24 mouse cellular contexts compared by ENCODE assay signal in genomic region chr2:155420911-155421310, GRCm38 (mm10). TPM values are rescaled to one million over a fixed set of nuclear protein-coding genes. Genes with fewer than 3 reads are reported as not detected.
DNase-seq lines count a peak whose midpoint lies in the region; ATAC-seq and TF ChIP-seq lines count a peak whose summit lies in the region.
"Had no signal": no experiment of that assay in that cellular context is flagged by ENCODE, and none has a peak within 500 bp of the region (broad histone marks: within the 10 kb centered on the region; RNA-seq: fewer than 3 reads in every experiment).

No protein-coding gene starts in this region.

- DNase-seq in cerebellum, adult 8-10 months = peak; percentile 17
- peak; percentile 22 for DNase-seq in cerebellum, adult 9-11 months
- peak; percentile 6 to 22 for DNase-seq in cerebellum, postnatal 14 days
- no peak for DNase-seq in heart, adult 2 months
- no peak for DNase-seq in frontal cortex, adult 2 months (ENCODE audit: extremely low spot score in 1 of 2, low spot score in 1 of 2)
- DNase-seq: adrenal gland, adult 2 months; adrenal gland, postnatal 14 days; forebrain, postnatal 0 days; gastrocnemius, postnatal 25 days; heart, adult 18-20 months; heart, postnatal 14 days; heart, postnatal 4 days; kidney, adult 18-20 months had no signal

- TF ChIP-seq CTCF in heart, adult 2 months (IDR thresholded peaks at IDR 0.05) = no peak

- H3K4me3 ChIP-seq in heart, adult 2 months = no peak overlapping the region
- H3K4me3 ChIP-seq: embryonic facial prominence, embryonic 12.5 days; embryonic facial prominence, embryonic 15.5 days; heart, embryonic 10.5 days; heart, embryonic 13.5 days had no signal

- H3K9ac ChIP-seq in heart, adult 2 months (ENCODE audit: low read depth, low read length) = no peak overlapping the region
- H3K9ac ChIP-seq: embryonic facial prominence, embryonic 12.5 days; embryonic facial prominence, embryonic 15.5 days; forebrain, postnatal 0 days; heart, embryonic 13.5 days; hindbrain, embryonic 14.5 days had no signal

- no peaks in the 10 kb centered on the region for H3K4me1 ChIP-seq in heart, adult 2 months (ENCODE audit: control insufficient read depth, insufficient read depth, low read length)
- H3K4me1 ChIP-seq: embryonic facial prominence, embryonic 12.5 days; embryonic facial prominence, embryonic 15.5 days; heart, embryonic 10.5 days; heart, embryonic 13.5 days had no signal

- no peak overlapping the region for H3K27ac ChIP-seq in heart, adult 2 months
- H3K27ac ChIP-seq: embryonic facial prominence, embryonic 12.5 days; embryonic facial prominence, embryonic 15.5 days; heart, embryonic 10.5 days; heart, embryonic 13.5 days; hindbrain, embryonic 14.5 days; hindbrain, postnatal 0 days had no signal

- ATAC-seq in cerebellum, adult (ENCODE audit: insufficient number of reproducible peaks, low FRiP score, low TSS enrichment) = no peak
- ATAC-seq: CD4-positive, CD25-positive, alpha-beta regulatory T cell, adult 4 months; forebrain, embryonic 14.5 days; forebrain, postnatal 0 days; hindbrain, postnatal 0 days; inflammation-experienced regulatory T-cells, adult 6 months; intestine, embryonic 16.5 days had no signal

- no peaks in the 10 kb centered on the region for H3K27me3 ChIP-seq in heart, adult 2 months (ENCODE audit: control insufficient read depth, insufficient read depth, low read length)
- H3K27me3 ChIP-seq: embryonic facial prominence, embryonic 12.5 days; embryonic facial prominence, embryonic 15.5 days; heart, embryonic 13.5 days had no signal

- TF ChIP-seq EP300 in heart, adult 2 months (IDR thresholded peaks at IDR 0.05; ENCODE audit: insufficient read depth, low read depth, low read length) = no peak

- H3K36me3 ChIP-seq in heart, adult 2 months (ENCODE audit: control insufficient read depth, insufficient read depth, low read length) = no peaks in the 10 kb centered on the region; the same call in 1 of the 2 replicates

- intact Hi-C loops in heart, adult 2 months (cut with DNase I) = no loop called here

- no peak for TF ChIP-seq POLR2A in heart, adult 2 months (IDR thresholded peaks at IDR 0.05; ENCODE audit: insufficient read depth, low read depth, low read length)

- WGBS in heart, adult 2 months = 77% methylated on average over 2 of the region's 2 CpGs

- H3K79me2 ChIP-seq in heart, adult 2 months (replicated peaks; ENCODE audit: control insufficient read depth, insufficient read depth, low read length) = no peaks in the 10 kb centered on the region

RNA-seq across cellular contexts. Expression of gene Trp53inp2, which starts 40.1 kb away (rescaled TPM):
- 100 to 1,000 TPM; 457 to 512 TPM for total RNA-seq in heart, adult 2 months (2021)
- polyA plus RNA-seq in heart, adult 2 months (2012; rRNA removed) = 410 and 615 TPM in 2 replicates
- 138 and 165 TPM in 2 replicates for polyA plus RNA-seq in frontal cortex, adult 2 months (2012; rRNA removed)

RNA-seq across cellular contexts. Expression of gene Ncoa6, which starts 52.8 kb away (rescaled TPM):
- total RNA-seq in heart, adult 2 months (2021) = 10 to 100 TPM; 20.5 to 22.9 TPM
- 17.8 and 25.2 TPM in 2 replicates for polyA plus RNA-seq in heart, adult 2 months (2012; rRNA removed)
- polyA plus RNA-seq in frontal cortex, adult 2 months (2012; rRNA removed) = 45.3 and 46.9 TPM in 2 replicates

Comparison
In these comparisons a context has a peak if more than half of its experiments do, and no peak if none do; other contexts are left out.
1. DNase-seq: peak in cerebellum, adult 8-10 months (single experiment), cerebellum, adult 9-11 months (single experiment) and cerebellum, postnatal 14 days (2 of 2); none in heart, adult 2 months (0 of 2) and frontal cortex, adult 2 months (0 of 2).